In genomic region chr2:163241867-163242266, GRCm38 (mm10) we compare ENCODE assay signal across 27 mouse cellular contexts. TPM values are rescaled to one million over a fixed set of nuclear protein-coding genes. Genes with fewer than 3 reads are reported as not detected.
DNase-seq lines count a peak whose midpoint lies in the region; ATAC-seq and TF ChIP-seq lines count a peak whose summit lies in the region.
"Had no signal": no experiment of that assay in that cellular context is flagged by ENCODE, and none has a peak within 500 bp of the region (broad histone marks: within the 10 kb centered on the region; RNA-seq: fewer than 3 reads in every experiment).

No protein-coding gene starts in this region.

- TF ChIP-seq CTCF in midbrain, postnatal 0 days (IDR thresholded peaks at IDR 0.05): no peak
- no peak for TF ChIP-seq CTCF in liver, postnatal 0 days (IDR thresholded peaks at IDR 0.05; ENCODE audit: low read depth)

- H3K9ac ChIP-seq in midbrain, postnatal 0 days (replicated peaks; ENCODE audit: low read length, poor library complexity, severe bottlenecking): no peak overlapping the region
- H3K9ac ChIP-seq in liver, postnatal 0 days (replicated peaks): no peak overlapping the region
- H3K9ac ChIP-seq: heart, embryonic 13.5 days; limb, embryonic 12.5 days; liver, embryonic 15.5 days; lung, embryonic 15.5 days; neural tube, embryonic 13.5 days had no signal

- no peak for ATAC-seq in midbrain, postnatal 0 days (ENCODE audit: low FRiP score)
- no peak for ATAC-seq in liver, postnatal 0 days
- ATAC-seq: activated CD4-positive, CD25-positive, alpha-beta regulatory T cell, adult 4 months; forebrain, embryonic 14.5 days had no signal

- H3K36me3 ChIP-seq in midbrain, embryonic 10.5 days: no peaks in the 10 kb centered on the region
- H3K36me3 ChIP-seq in midbrain, postnatal 0 days (ENCODE audit: insufficient read depth, low read length): no peaks in the 10 kb centered on the region
- no peaks in the 10 kb centered on the region for H3K36me3 ChIP-seq in liver, postnatal 0 days (replicated peaks; ENCODE audit: insufficient read depth, low read length)
- H3K36me3 ChIP-seq: heart, embryonic 13.5 days; limb, embryonic 12.5 days; liver, embryonic 15.5 days; lung, embryonic 15.5 days; neural tube, embryonic 13.5 days had no signal

- no peak overlapping the region for H3K4me3 ChIP-seq in midbrain, embryonic 10.5 days
- no peak overlapping the region for H3K4me3 ChIP-seq in midbrain, postnatal 0 days (ENCODE audit: low read depth, low read length)
- no peak overlapping the region for H3K4me3 ChIP-seq in liver, postnatal 0 days (ENCODE audit: low read depth, low read length)
- H3K4me3 ChIP-seq: heart, embryonic 13.5 days; limb, embryonic 12.5 days; liver, embryonic 15.5 days; lung, embryonic 15.5 days; neural tube, embryonic 13.5 days had no signal

- peaks cover 68% of the 10 kb centered on the region for H3K4me1 ChIP-seq in midbrain, embryonic 10.5 days
- no peaks in the 10 kb centered on the region for H3K4me1 ChIP-seq in midbrain, postnatal 0 days (ENCODE audit: insufficient read depth, low read length)
- H3K4me1 ChIP-seq in liver, postnatal 0 days (ENCODE audit: insufficient read depth): no peaks in the 10 kb centered on the region
- H3K4me1 ChIP-seq: liver, embryonic 15.5 days had no signal

- TF ChIP-seq EP300 in liver, postnatal 0 days (IDR thresholded peaks at IDR 0.05; ENCODE audit: low read depth): no peak

- 12% methylated on average over 5 of the region's 5 CpGs for WGBS in midbrain, embryonic 10.5 days
- WGBS in midbrain, postnatal 0 days: 33% methylated on average over 5 of the region's 5 CpGs
- WGBS in liver, postnatal 0 days (ENCODE audit: insufficient replicate concordance): 30% methylated on average over 5 of the region's 5 CpGs

- peak; percentile 23 for DNase-seq in midbrain, embryonic 10.5 days (ENCODE audit: low spot score)
- DNase-seq in midbrain, postnatal 0 days (ENCODE audit: low spot score): no peak
- DNase-seq in embryo, embryonic 11 days: peak; percentile 47
- peak; percentile 18 for DNase-seq in forelimb bud, embryonic 11.5 days (ENCODE audit: low read depth, low spot score)
- peak; percentile 51 for DNase-seq in mesoderm, embryonic 11.5 days (ENCODE audit: low read depth, low spot score)
- no peak for DNase-seq in kidney, adult 9 months
- no peak for DNase-seq in liver, postnatal 0 days
- no peak for DNase-seq in thymus, postnatal 36 days
- DNase-seq: adrenal gland, adult 2 months; adrenal gland, postnatal 36 days; cerebellum, adult 18-20 months; cerebellum, postnatal 14 days; heart, postnatal 10 days; kidney, adult 18-20 months; kidney, postnatal 36 days; layer of hippocampus, postnatal 36 days; lung, postnatal 36 days; thymus, adult 2 months had no signal

- H3K27me3 ChIP-seq in midbrain, embryonic 10.5 days (ENCODE audit: low read depth, poor library complexity, severe bottlenecking): no peaks in the 10 kb centered on the region
- no peaks in the 10 kb centered on the region for H3K27me3 ChIP-seq in midbrain, postnatal 0 days (ENCODE audit: insufficient read depth, low read length)
- no peaks in the 10 kb centered on the region for H3K27me3 ChIP-seq in liver, postnatal 0 days (ENCODE audit: insufficient read depth, low read length)
- H3K27me3 ChIP-seq: heart, embryonic 13.5 days; liver, embryonic 15.5 days; lung, embryonic 15.5 days had no signal

- H3K4me2 ChIP-seq in midbrain, postnatal 0 days (ENCODE audit: low read depth, low read length, poor library complexity, severe bottlenecking): no peak overlapping the region
- H3K4me2 ChIP-seq in liver, postnatal 0 days (ENCODE audit: low read depth, low read length): no peak overlapping the region
- H3K4me2 ChIP-seq: heart, embryonic 13.5 days; limb, embryonic 12.5 days; liver, embryonic 15.5 days; lung, embryonic 15.5 days; neural tube, embryonic 13.5 days had no signal

- H3K27ac ChIP-seq in midbrain, embryonic 10.5 days (replicated peaks): no peak overlapping the region
- H3K27ac ChIP-seq in midbrain, postnatal 0 days (ENCODE audit: low read depth, low read length): no peak overlapping the region
- H3K27ac ChIP-seq in liver, postnatal 0 days (ENCODE audit: low read depth): no peak overlapping the region
- H3K27ac ChIP-seq: heart, embryonic 13.5 days; limb, embryonic 12.5 days; liver, embryonic 15.5 days; lung, embryonic 15.5 days; neural tube, embryonic 13.5 days had no signal

- H3K9me3 ChIP-seq in midbrain, embryonic 10.5 days (replicated peaks): no peaks in the 10 kb centered on the region
- H3K9me3 ChIP-seq in midbrain, postnatal 0 days (ENCODE audit: low read length): no peaks in the 10 kb centered on the region
- H3K9me3 ChIP-seq in liver, postnatal 0 days (ENCODE audit: low read length): no peaks in the 10 kb centered on the region
- H3K9me3 ChIP-seq: heart, embryonic 13.5 days; limb, embryonic 12.5 days; liver, embryonic 15.5 days; lung, embryonic 15.5 days; neural tube, embryonic 13.5 days had no signal

RNA-seq across cellular contexts. Expression of gene Tox2, which starts 38.9 kb away (rescaled TPM):
- polyA plus RNA-seq in midbrain, embryonic 10.5 days (2016; fragmentation: Nextera tagmentation; extraction: Ambion mirVana): 45.5 and 52.3 TPM in 2 replicates
- total RNA-seq in midbrain, postnatal 0 days (2014; rRNA removed): 7.6 and 14.3 TPM in 2 replicates
- polyA plus RNA-seq in midbrain, postnatal 0 days (2015; fragmentation: Nextera tagmentation; extraction: Ambion mirVana): 57.0 and 64.7 TPM in 2 replicates
- polyA plus RNA-seq in liver, postnatal 0 days (2015; fragmentation: Nextera tagmentation; extraction: Ambion mirVana): 0.38 and 0.50 TPM in 2 replicates
- total RNA-seq: CH12.LX; hematopoietic stem cell, adult 5-6 weeks had no signal

Comparison
In these comparisons a context has a peak if more than half of its experiments do, and no peak if none do; other contexts are left out.
1. DNase-seq: peak in midbrain, embryonic 10.5 days (single experiment), embryo, embryonic 11 days (single experiment), forelimb bud, embryonic 11.5 days (single experiment) and mesoderm, embryonic 11.5 days (single experiment); none in midbrain, postnatal 0 days (single experiment), kidney, adult 9 months (single experiment), liver, postnatal 0 days (single experiment) and thymus, postnatal 36 days (0 of 2).
2. RNA of gene Tox2, which starts 38.9 kb away (polyA plus RNA-seq): 57.0 to 64.7 TPM in midbrain, postnatal 0 days and 45.5 to 52.3 TPM in midbrain, embryonic 10.5 days; 0.38 to 0.50 TPM in liver, postnatal 0 days; every median in the first group is over 10 times any median in the second.